Mouse (Mus musculus): ENCODE results near the gene Macrod1.
A peak's percentile ranks its signal among the peaks of the same experiment; 100 is the strongest.

Gene Macrod1

GRCm38 (mm10) chr19:7196741-7197270 is 140.2 kb downstream of the Macrod1 start:
- DNase-seq (ENCODE audit: low spot score in 2 of 2), result no peak

- DNase-seq (ENCODE audit: low spot score in 2 of 2), result no peak
Measured at GRCm38 (mm10) chr19:7197445-7197844, 140.8 kb downstream of the Macrod1 start.

- no peak for DNase-seq (ENCODE audit: low spot score in 2 of 2)
Measured at GRCm38 (mm10) chr19:7199089-7199488, 142.5 kb downstream of the Macrod1 start.

- DNase-seq (ENCODE audit: low spot score in 2 of 2), result no peak
Measured at GRCm38 (mm10) chr19:7200427-7200826, 143.8 kb downstream of the Macrod1 start.

GRCm38 (mm10) chr19:7204898-7205297 is 148.3 kb downstream of the Macrod1 start:
- DNase-seq (ENCODE audit: low spot score in 2 of 2), result no peak

- no peak for DNase-seq (ENCODE audit: low spot score in 2 of 2)
Measured at GRCm38 (mm10) chr19:7205326-7205725, 148.7 kb downstream of the Macrod1 start.

GRCm38 (mm10) chr19:7205753-7206736 is 149.4 kb downstream of the Macrod1 start, which contains the start of gene Otub1:
Gene Otub1 (minus strand): TSS chr19:7206316.
- DNase-seq (ENCODE audit: low spot score in 2 of 2), result peak; percentile 85 to 95

- DNase-seq (ENCODE audit: low spot score in 2 of 2), result no peak
Measured at GRCm38 (mm10) chr19:7209907-7210646, 153.5 kb downstream of the Macrod1 start.

GRCm38 (mm10) chr19:7212216-7212615 is 155.6 kb downstream of the Macrod1 start:
- DNase-seq (ENCODE audit: low spot score in 2 of 2), result no peak

GRCm38 (mm10) chr19:7213010-7213409 is 156.4 kb downstream of the Macrod1 start:
- DNase-seq (ENCODE audit: low spot score in 2 of 2), result no peak

GRCm38 (mm10) chr19:7214484-7214883 is 157.9 kb downstream of the Macrod1 start:
- DNase-seq (ENCODE audit: low spot score in 2 of 2), result no peak

GRCm38 (mm10) chr19:7217162-7217925 is 160.7 kb downstream of the Macrod1 start, which contains the start of gene Cox8a:
Gene Cox8a (minus strand): TSS chr19:7217616.
- peak; percentile 84 to 94 for DNase-seq (ENCODE audit: low spot score in 2 of 2)

- DNase-seq (ENCODE audit: low spot score in 2 of 2), result no peak
Measured at GRCm38 (mm10) chr19:7217926-7218267, 161.3 kb downstream of the Macrod1 start.

- DNase-seq (ENCODE audit: low spot score in 2 of 2), result no peak
Measured at GRCm38 (mm10) chr19:7218753-7219152, 162.1 kb downstream of the Macrod1 start.

- no peak for DNase-seq (ENCODE audit: low spot score in 2 of 2)
Measured at GRCm38 (mm10) chr19:7222196-7222595, 165.6 kb downstream of the Macrod1 start.

- no peak for DNase-seq (ENCODE audit: low spot score in 2 of 2)
Measured at GRCm38 (mm10) chr19:7223488-7223887, 166.9 kb downstream of the Macrod1 start.

GRCm38 (mm10) chr19:7224253-7224652 is 167.6 kb downstream of the Macrod1 start:
- DNase-seq (ENCODE audit: low spot score in 2 of 2), result no peak

- no peak for DNase-seq (ENCODE audit: low spot score in 2 of 2)
Measured at GRCm38 (mm10) chr19:7225096-7225690, 168.6 kb downstream of the Macrod1 start.

GRCm38 (mm10) chr19:7226511-7226914 is 169.9 kb downstream of the Macrod1 start:
- peak in 1 of 2 experiments; percentile 58 for DNase-seq (ENCODE audit: low spot score in 2 of 2)

GRCm38 (mm10) chr19:7234537-7235221 is 178.1 kb downstream of the Macrod1 start:
- peak; percentile 54 to 82 for DNase-seq (ENCODE audit: low spot score in 2 of 2)
